ENCODE assay signal across 8 mouse cellular contexts in genomic region chr1:136175183-136175582, GRCm38 (mm10). TPM values are rescaled to one million over a fixed set of nuclear protein-coding genes. Genes with fewer than 3 reads are reported as not detected.
DNase-seq lines count a peak whose midpoint lies in the region; ATAC-seq and TF ChIP-seq lines count a peak whose summit lies in the region.

No protein-coding gene starts in this region.

- H3K36me3 ChIP-seq in stomach, postnatal 0 days (ENCODE audit: control insufficient read depth, insufficient read depth, low read length) = no peaks in the 10 kb centered on the region

- no peak overlapping the region for H3K4me2 ChIP-seq in stomach, postnatal 0 days (replicated peaks; ENCODE audit: low read depth)

- no peaks in the 10 kb centered on the region for H3K27me3 ChIP-seq in cerebellum, adult 2 months (ENCODE audit: control insufficient read depth, insufficient read depth, low read length)
- H3K27me3 ChIP-seq in stomach, postnatal 0 days (ENCODE audit: control insufficient read depth, insufficient read depth, low read length) = no peaks in the 10 kb centered on the region

- no peak overlapping the region for H3K27ac ChIP-seq in cerebellum, adult 2 months (ENCODE audit: insufficient read depth, low read length)
- no peak overlapping the region for H3K27ac ChIP-seq in stomach, postnatal 0 days (replicated peaks)

- H3K9ac ChIP-seq in stomach, postnatal 0 days (ENCODE audit: low read length) = no peak overlapping the region

- peaks cover 10% of the 10 kb centered on the region; the same call in 1 of the 2 replicates for H3K4me1 ChIP-seq in cerebellum, adult 2 months (ENCODE audit: control insufficient read depth, insufficient read depth, low read length)
- no peaks in the 10 kb centered on the region for H3K4me1 ChIP-seq in stomach, postnatal 0 days (replicated peaks; ENCODE audit: control insufficient read depth, insufficient read depth)

- no peaks in the 10 kb centered on the region for H3K9me3 ChIP-seq in stomach, postnatal 0 days (ENCODE audit: control insufficient read depth, low read length)

- peak; percentile 51 for ATAC-seq in inflammation-experienced regulatory T-cells, adult 6 months
- ATAC-seq in stomach, postnatal 0 days (ENCODE audit: low FRiP score, low TSS enrichment) = no peak; the same call in 1 of the 2 replicates

- H3K4me3 ChIP-seq in cerebellum, adult 2 months (replicated peaks; ENCODE audit: insufficient read depth, low read depth, low read length) = no peak overlapping the region
- H3K4me3 ChIP-seq in stomach, postnatal 0 days (ENCODE audit: low read depth, low read length) = no peak overlapping the region

- intact Hi-C loops in left cerebral cortex, postnatal 4 days (cut with DNase I) = loop anchor here (10.0 kb wide), 1 partner anchor 90 kb away; the partner anchor contains the start of gene Gpr25

- peak; percentile 46 for DNase-seq in adrenal gland, postnatal 10 days
- no peak for DNase-seq in adrenal gland, postnatal 4 days (ENCODE audit: low spot score in 2 of 2)
- peak; percentile 53 for DNase-seq in left cerebral cortex, postnatal 4 days
- DNase-seq in left cerebral cortex, adult 11 months (ENCODE audit: low spot score) = no peak
- peak; percentile 34 to 41 for DNase-seq in cerebellum, adult 2 months
- DNase-seq in lung, postnatal 25 days (ENCODE audit: low spot score) = peak; percentile 53
- peak; percentile 63 for DNase-seq in stomach, postnatal 0 days (ENCODE audit: low spot score)

- 35% methylated on average over 6 of the region's 6 CpGs for WGBS in cerebellum, adult 2 months
- 44% methylated on average over 6 of the region's 6 CpGs for WGBS in stomach, postnatal 0 days

- no peak for TF ChIP-seq EP300 in stomach, postnatal 0 days (optimal IDR thresholded peaks at IDR 0.05)

- TF ChIP-seq CTCF in cerebellum, adult 2 months (IDR thresholded peaks at IDR 0.05; ENCODE audit: borderline replicate concordance, insufficient read depth, low read depth, low read length) = peak; percentile 77
- peak; percentile 77 for TF ChIP-seq CTCF in stomach, postnatal 0 days (IDR thresholded peaks at IDR 0.05; ENCODE audit: low read depth)

- no peak for TF ChIP-seq POLR2A in cerebellum, adult 2 months (IDR thresholded peaks at IDR 0.05; ENCODE audit: borderline replicate concordance, insufficient read depth, low read length)

RNA-seq across cellular contexts. Expression of gene Mroh3, which starts 37.4 kb away (rescaled TPM):
- total RNA-seq in adrenal gland, postnatal 10 days (2021) = not detected
- not detected for total RNA-seq in adrenal gland, postnatal 4 days (2021)
- 1 to 10 TPM; 1.0 to 1.2 TPM for total RNA-seq in left cerebral cortex, postnatal 4 days (2021)
- 0.63 and 1.0 TPM in 2 replicates for polyA plus RNA-seq in cerebellum, adult 2 months (2012; rRNA removed)
- not detected for polyA plus RNA-seq in inflammation-experienced regulatory T-cells, adult 6 months (2017; shearing (Covaris generic))
- 0.34 and 0.78 TPM in 2 replicates for polyA plus RNA-seq in stomach, postnatal 0 days (2015; fragmentation: Nextera tagmentation; extraction: Ambion mirVana)

RNA-seq across cellular contexts. Expression of gene Kif21b, which starts 44.0 kb away (rescaled TPM):
- 1 to 10 TPM; 4.0 to 5.0 TPM for total RNA-seq in adrenal gland, postnatal 10 days (2021)
- 1 to 10 TPM; 4.1 to 5.8 TPM for total RNA-seq in adrenal gland, postnatal 4 days (2021)
- total RNA-seq in left cerebral cortex, postnatal 4 days (2021) = 100 to 1,000 TPM; 320 to 326 TPM
- polyA plus RNA-seq in cerebellum, adult 2 months (2012; rRNA removed) = 19.1 and 21.0 TPM in 2 replicates
- polyA plus RNA-seq in inflammation-experienced regulatory T-cells, adult 6 months (2017; shearing (Covaris generic)) = 10 to 100 TPM; 23.8 to 43.9 (median 33.8) TPM
- 0.29 and 0.36 TPM in 2 replicates for polyA plus RNA-seq in stomach, postnatal 0 days (2015; fragmentation: Nextera tagmentation; extraction: Ambion mirVana)

RNA-seq across cellular contexts. Expression of gene Inava, which starts 58.9 kb away (rescaled TPM):
- under 1 TPM in 1 of 2 experiments, not detected in 1; 0.30 TPM for total RNA-seq in adrenal gland, postnatal 10 days (2021)
- total RNA-seq in adrenal gland, postnatal 4 days (2021) = 1 to 10 TPM in 1 of 2 experiments, under 1 TPM in 1; 0.62 to 4.1 TPM
- total RNA-seq in left cerebral cortex, postnatal 4 days (2021) = 1 to 10 TPM; 4.8 to 5.9 TPM
- 1.4 and 1.8 TPM in 2 replicates for polyA plus RNA-seq in cerebellum, adult 2 months (2012; rRNA removed)
- polyA plus RNA-seq in inflammation-experienced regulatory T-cells, adult 6 months (2017; shearing (Covaris generic)) = under 1 TPM in 1 of 3 experiments, not detected in 2; 0.11 TPM
- polyA plus RNA-seq in stomach, postnatal 0 days (2015; fragmentation: Nextera tagmentation; extraction: Ambion mirVana) = 32.0 and 35.7 TPM in 2 replicates

Comparison
In these comparisons a context has a peak if more than half of its experiments do, and no peak if none do; other contexts are left out.
1. DNase-seq: peak in adrenal gland, postnatal 10 days (single experiment), left cerebral cortex, postnatal 4 days (single experiment), cerebellum, adult 2 months (2 of 2), lung, postnatal 25 days (single experiment) and stomach, postnatal 0 days (single experiment); none in adrenal gland, postnatal 4 days (0 of 2) and left cerebral cortex, adult 11 months (single experiment).
2. RNA of gene Kif21b, which starts 44.0 kb away (total RNA-seq): 320 to 326 TPM in left cerebral cortex, postnatal 4 days; 4.1 to 5.8 TPM in adrenal gland, postnatal 4 days and 4.0 to 5.0 TPM in adrenal gland, postnatal 10 days; every median in the first group is over 10 times any median in the second.